Mouse (Mus musculus) heart, adult 2 months (tissue): ENCODE measurements around the gene Notch3.

Experiments
- CTCF ChIP-seq: fragments of 200-600 bp; IDR thresholded peaks from 2 replicates; pipeline ENCODE4 v1.8.1; 2022; ENCODE audit warnings: antibody characterized with exemption, mild to moderate bottlenecking, moderate library complexity
- EP300 ChIP-seq: fragments of 200-500 bp; IDR thresholded peaks from 2 replicates; pipeline ENCODE4 v1.6.1; 2011; ENCODE audit warnings: low read depth, low read length, control low read depth; ENCODE audit not compliant: insufficient read depth
- POLR2A ChIP-seq: fragments of 200-500 bp; IDR thresholded peaks from 2 replicates; pipeline ENCODE4 v1.6.1; 2011; ENCODE audit warnings: mild to moderate bottlenecking, low read depth, low read length, control low read depth; ENCODE audit not compliant: insufficient read depth

- no peak for TF ChIP-seq CTCF
- no peak for TF ChIP-seq EP300
- no peak for TF ChIP-seq POLR2A
Measured at GRCm38 (mm10) chr17:32169518-32170225, 3.0 kb upstream of the Notch3 start.
